Mouse (Mus musculus): ENCODE measurements around the gene Slc25a12.
"Not testable (repeated sequence)": the region's sequence is repeated elsewhere in the genome, so short reads cannot be mapped to it uniquely, and the experiment has no call there.

The Slc25a12 gene

GRCm38 (mm10) chr2:71367125-71367880, at the start of gene Slc25a12:
Gene Slc25a12 (minus strand): TSS chr2:71367749.
- DNase-seq, result peak; percentile 88

DNA sequence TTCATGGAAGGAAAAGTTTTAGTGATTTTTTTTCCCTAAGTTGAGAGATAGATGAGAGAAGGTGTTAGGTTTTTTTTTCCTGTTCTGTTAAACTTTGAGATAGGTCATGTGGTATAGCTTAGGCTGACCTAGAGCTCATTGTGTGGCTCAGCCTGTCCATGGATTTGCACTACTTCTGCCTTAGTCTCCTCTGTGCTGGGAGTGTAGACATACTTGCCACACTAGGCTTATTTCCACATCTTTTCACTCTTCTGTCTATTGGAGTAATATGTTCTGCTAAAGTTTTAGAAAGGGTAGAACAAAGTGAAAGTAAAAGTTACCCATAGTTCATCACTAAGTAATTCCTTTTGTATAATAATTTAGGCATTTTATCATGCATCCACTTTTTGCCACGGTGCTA, 38.1 kb upstream of the Slc25a12 start:
- no peak for DNase-seq

DNA sequence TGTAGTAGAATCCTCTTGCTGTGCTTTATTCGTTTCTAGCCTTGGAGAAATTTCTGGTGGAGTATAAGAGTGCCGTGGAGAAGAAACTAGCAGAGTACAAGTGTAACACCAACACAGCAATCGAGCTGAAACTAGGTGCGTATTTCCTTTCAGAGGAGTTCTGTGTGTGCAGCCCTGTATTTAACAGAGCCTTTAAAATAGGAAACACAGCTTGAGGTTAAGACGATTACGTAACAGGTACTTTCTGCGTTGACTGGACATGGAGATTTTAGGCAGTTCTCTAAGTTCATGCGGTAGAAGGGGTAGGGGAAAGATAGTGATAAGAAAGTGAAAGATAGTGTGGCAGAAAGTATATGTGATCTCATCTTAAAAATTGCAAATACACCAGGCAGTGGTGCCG, 22.3 kb upstream of the Slc25a12 start:
- DNase-seq, result no peak

- DNase-seq, result peak; percentile 96
Measured at GRCm38 (mm10) chr2:71388951-71389763, 21.6 kb upstream of the Slc25a12 start, which contains the start of gene Hat1. Gene Hat1 (plus strand): TSS chr2:71388958.

GRCm38 (mm10) chr2:71387766-71388165, 20.2 kb upstream of the Slc25a12 start:
- DNase-seq, result no peak

DNA sequence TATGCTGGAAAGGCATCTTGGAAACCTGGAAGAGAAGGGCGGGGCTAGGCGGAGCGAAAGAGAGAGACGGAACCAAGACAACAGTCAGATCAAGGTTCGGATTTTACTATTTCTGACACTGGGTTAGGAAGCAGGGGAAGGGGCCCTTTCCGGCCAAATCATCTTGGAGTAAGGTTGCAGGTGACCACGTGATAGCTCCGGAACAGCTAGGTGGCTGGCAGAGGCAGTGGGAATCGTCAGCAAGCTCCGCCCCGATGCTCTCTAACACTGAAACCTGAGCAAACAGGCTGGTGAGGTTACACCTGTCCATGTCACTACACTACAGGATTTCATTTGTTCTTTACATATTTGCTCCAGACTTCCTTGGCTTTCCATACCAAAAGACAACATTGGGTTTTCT, 16.3 kb upstream of the Slc25a12 start:
- no peak for DNase-seq

DNA sequence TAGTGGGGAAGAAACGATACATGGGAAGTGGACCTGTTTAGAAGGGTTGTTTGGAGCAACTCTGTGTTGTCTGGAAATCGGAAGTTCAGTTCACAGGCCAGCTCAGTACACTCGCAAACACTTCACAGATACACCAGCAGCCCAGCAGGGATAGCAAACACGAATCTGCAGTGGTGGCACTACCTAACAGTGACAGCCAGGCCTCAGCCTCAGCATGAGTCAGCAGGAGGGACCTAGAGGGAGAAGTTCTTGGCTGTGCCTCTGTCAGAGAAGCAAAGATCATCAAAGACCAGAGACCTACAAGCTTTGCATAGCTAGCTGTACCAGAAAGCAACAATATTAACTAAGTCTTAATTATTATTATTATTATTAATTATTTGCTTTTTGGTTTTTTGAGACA, 14.4 kb upstream of the Slc25a12 start:
- no peak for DNase-seq

DNA sequence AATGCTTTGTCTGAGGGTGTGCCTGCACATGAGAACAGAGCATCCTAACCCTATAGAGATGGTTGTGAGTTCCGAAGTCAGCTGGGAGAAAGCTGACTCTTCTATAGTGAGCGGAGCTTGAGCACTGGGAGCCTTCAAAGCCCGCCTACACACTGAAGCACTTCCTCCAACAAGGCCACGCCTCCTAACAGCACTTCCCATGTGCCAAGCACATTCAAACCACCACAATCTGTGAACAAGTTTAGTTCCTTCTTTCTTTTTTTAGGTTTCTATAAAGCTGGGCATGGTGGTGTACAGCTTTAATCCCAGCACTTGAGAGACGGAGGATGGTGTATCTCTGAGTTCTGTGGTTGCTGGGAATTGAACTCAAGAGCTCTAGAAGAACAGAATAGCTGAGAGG, 9.9 kb upstream of the Slc25a12 start:
- DNase-seq, result no peak

- DNase-seq, result no peak
Measured at GRCm38 (mm10) chr2:71376433-71376906, 8.9 kb upstream of the Slc25a12 start.

DNA sequence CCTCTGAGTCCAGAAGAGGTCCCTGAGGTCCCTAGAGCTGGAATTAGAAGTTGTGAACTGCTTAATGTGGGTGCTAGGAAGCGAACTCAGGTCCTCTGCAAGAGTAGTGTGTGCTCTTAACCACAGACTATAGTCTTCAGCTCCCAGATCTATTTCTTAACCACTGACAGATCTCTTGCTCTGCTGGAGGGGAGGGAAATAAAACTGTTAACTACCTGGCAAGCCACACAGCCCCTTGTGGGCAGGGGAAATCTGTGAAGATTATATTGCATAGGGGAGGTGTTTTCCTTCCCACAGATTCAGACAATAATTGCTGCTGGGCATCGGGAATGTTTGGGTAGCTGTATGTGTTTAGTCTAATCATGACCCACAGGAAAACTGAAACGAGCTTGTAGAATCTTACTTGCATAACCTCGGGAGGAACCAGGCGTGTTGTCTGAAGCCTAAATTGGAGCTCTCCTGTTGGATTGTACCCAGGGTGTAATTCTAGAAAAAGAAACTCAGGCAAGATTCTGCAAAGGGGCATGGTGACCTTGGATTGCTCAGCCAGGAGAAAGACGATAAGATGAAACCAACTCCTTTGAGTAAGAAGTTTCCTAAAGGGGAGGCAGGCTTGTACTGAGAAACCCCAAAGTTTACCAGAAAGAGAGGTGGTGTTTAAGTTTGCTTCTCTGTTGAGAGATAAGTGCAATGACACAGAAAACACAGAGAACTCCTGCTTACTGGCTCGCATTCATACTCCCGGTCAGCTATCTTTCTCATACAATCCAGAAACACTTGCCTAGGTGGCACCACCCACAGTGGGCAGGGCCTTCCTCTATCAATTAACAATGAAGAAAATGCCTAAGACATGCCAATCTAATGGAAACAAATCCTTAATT, 7.0 kb upstream of the Slc25a12 start:
- DNase-seq, result no peak

DNA sequence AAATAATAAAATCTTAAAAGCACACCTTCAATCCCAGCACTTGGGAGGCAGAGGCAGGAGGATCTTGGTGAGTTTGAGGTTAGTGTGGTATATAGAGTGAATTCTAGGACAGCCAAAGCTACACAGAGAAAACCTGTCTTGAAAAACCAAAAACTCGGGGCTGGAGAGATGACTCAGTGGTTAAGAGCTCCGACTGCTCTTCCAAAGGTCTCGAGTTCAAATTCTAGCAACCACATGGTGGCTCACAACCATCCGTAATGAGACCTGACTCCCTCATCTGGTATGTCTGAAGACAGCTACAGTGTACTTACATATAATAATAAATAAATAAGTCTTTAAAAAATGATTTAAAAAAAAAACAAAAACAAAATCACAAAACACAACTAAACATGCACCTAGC, 4.7 kb upstream of the Slc25a12 start:
- DNase-seq, result not testable (repeated sequence)

GRCm38 (mm10) chr2:71371790-71372189, 4.2 kb upstream of the Slc25a12 start:
- no peak for DNase-seq

GRCm38 (mm10) chr2:71368086-71368485, 537 bp upstream of the Slc25a12 start:
- DNase-seq, result no peak

DNA sequence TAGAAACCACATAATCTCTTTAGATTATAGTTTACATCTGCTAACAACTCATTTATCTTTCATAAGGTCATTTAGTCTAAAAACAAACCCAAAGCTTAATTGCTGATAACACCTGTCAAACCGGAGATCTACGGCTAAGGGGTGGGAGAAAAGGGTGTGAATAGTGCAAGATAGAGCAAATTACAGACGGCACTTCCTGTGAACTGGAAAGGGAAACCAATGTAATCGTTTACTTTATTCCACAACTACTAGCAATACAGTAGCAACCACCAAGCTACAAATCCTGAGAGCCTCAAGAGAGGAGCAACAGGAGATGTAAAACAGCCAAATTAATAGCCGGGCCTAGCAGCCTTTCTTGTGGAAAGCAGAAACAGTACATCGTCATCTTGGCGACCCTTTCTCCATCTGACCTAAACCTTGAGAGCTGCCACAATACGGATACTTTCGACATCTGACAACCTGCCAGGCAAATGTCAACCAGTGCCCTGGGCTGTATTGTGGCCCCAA, 878 bp downstream of the Slc25a12 start:
- no peak for DNase-seq

GRCm38 (mm10) chr2:71360192-71360591, 7.4 kb downstream of the Slc25a12 start:
- DNase-seq, result no peak

DNA sequence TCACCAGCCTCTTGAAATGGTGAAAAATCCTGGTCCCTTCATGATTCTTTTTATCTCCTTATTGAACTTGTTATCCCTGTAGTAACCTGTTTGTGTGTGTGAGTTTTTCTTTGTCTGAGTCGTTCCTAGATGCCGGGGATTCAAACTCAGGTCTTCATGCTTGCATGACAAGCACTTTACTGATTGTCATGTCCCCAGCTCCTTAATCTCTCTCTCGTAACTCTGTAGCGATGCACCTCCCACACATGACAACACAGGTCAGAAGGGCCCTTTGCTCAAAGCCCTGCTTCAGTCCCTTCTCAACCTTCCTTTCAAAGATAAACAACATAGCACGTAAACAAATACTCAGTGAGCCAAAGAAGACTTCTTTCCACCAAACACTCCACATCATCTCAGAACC, 9.2 kb downstream of the Slc25a12 start:
- no peak for DNase-seq

GRCm38 (mm10) chr2:71354055-71354425, 13.5 kb downstream of the Slc25a12 start:
- no peak for DNase-seq

GRCm38 (mm10) chr2:71353306-71354054, 14.1 kb downstream of the Slc25a12 start:
- DNase-seq, result peak; percentile 30

DNA sequence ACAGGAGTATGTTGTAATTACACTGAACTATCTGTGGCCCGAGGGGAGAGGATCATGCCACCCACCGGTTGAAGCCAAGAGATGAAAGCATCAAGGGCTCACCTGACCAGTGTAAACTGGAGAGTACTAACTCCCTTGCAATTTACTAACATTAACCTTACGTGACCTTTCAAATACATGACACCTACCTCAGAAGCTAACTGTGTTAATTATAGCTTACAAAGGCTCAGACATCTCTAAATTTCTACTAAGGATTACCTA, 15.9 kb downstream of the Slc25a12 start:
- no peak for DNase-seq

DNA sequence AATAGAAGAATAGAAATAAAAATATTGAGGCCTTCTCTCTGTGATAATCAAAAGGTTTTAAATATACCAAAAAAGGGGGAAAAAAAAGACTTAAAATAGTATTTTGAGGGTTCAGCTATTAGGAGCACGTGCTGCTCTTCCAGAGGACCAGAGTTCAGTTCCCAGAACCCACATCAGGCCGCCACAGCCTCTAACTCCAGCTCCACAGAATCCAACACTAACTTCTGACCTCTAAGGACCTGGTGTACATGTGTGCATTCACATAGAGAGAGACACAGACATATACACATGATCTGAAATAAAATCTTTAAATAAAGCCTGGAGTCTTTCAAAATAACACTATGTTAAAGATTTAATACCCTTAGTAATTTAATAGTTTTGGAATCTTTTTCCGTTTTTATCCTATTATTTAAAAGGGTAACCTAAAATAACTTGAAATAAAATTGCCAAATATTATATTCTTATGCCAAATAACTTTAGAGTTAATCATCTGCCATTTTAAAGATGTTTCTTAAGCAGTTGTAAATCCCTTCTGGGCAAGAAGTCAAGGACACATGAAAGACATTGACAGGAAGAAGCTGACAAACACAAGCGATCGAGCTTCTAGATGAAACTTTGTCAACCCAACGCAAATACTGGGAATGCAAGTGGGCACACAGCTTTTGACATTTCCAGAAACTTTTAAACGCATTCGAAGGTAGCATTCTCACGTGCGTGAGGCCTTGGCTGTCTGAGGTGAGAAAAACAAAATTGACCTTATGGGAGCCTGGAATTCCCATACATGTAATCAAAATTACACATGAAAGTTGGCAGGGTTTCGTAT, 16.4 kb downstream of the Slc25a12 start:
- no peak for DNase-seq

GRCm38 (mm10) chr2:71350181-71350580, 17.4 kb downstream of the Slc25a12 start:
- no peak for DNase-seq
